Mouse (Mus musculus) ES-Bruce4 (cell line): ENCODE measurements around the gene Rpl24. TPM values are rescaled to one million over a fixed set of nuclear protein-coding genes. Genes with fewer than 3 reads are reported as not detected.

ENCODE experiments used
- H3K27ac ChIP-seq: 2 replicates; pipeline ENCODE4 v1.5.1; 2012; ENCODE audit warnings: low read length, inconsistent platforms; ENCODE audit not compliant: insufficient read depth
- H3K27me3 ChIP-seq: 2 replicates; pipeline ENCODE4 v1.6.1; 2012; ENCODE audit warnings: mild to moderate bottlenecking, low read length, inconsistent platforms; ENCODE audit not compliant: control insufficient read depth, poor library complexity, insufficient read depth, severe bottlenecking
- H3K36me3 ChIP-seq: 2 replicates; pipeline ENCODE4 v1.6.1; 2012; ENCODE audit warnings: inconsistent platforms, mild to moderate bottlenecking, low read length, moderate library complexity; ENCODE audit not compliant: control insufficient read depth, poor library complexity, insufficient read depth, severe bottlenecking
- H3K4me1 ChIP-seq: one replicate; pipeline ENCODE4 v1.8.1; 2011; ENCODE audit warnings: low read length; ENCODE audit not compliant: control insufficient read depth, insufficient read depth
- H3K4me3 ChIP-seq: 2 replicates; pipeline ENCODE4 v1.5.1; 2011; ENCODE audit warnings: low read depth, mild to moderate bottlenecking, low read length
- H3K9ac ChIP-seq: 2 replicates; pipeline ENCODE4 v1.6.1; 2012; ENCODE audit warnings: low read depth, mild to moderate bottlenecking, inconsistent platforms; ENCODE audit not compliant: poor library complexity, severe bottlenecking
- H3K9me3 ChIP-seq: replicated peaks from 2 replicates; pipeline ENCODE4 v1.6.1; 2012; ENCODE audit warnings: mild to moderate bottlenecking, low read length, inconsistent platforms; ENCODE audit not compliant: control insufficient read depth, poor library complexity, insufficient read depth, severe bottlenecking
- CTCF ChIP-seq: IDR thresholded peaks from one replicate; pipeline ENCODE4 v1.8.1; 2011; ENCODE audit warnings: low read depth, low read length
- EP300 ChIP-seq: IDR thresholded peaks from 2 replicates; pipeline ENCODE4 v1.6.1; 2011; ENCODE audit warnings: low read depth, low read length; ENCODE audit not compliant: insufficient read depth
- POLR2A ChIP-seq: IDR thresholded peaks from one replicate; pipeline ENCODE4 v1.8.1; 2011; ENCODE audit warnings: low read length; ENCODE audit not compliant: insufficient read depth
- polyA plus RNA-seq: library from polyadenylated mRNA; stranded (reverse); fragments of >200 nt; gene quantifications from 2 replicates; pipeline ENCODE4 v1.2.4, GENCODE M21; 2011; ENCODE audit warnings: low read depth; ENCODE audit not compliant: missing spikeins, insufficient read depth, insufficient read length

The Rpl24 gene
- polyA plus RNA-seq, 1 experiment, result 1,799 TPM

- Histone ChIP-seq H3K4me1 (no peaks in the 10 kb centered on the region), H3K36me3 (peaks cover 32% of the 10 kb centered on the region), H3K27me3 (no peaks in the 10 kb centered on the region), H3K9ac (no peak overlapping the region), H3K9me3 (no peaks in the 10 kb centered on the region), H3K4me3 (no peak overlapping the region), H3K27ac (no peak overlapping the region)
- TF ChIP-seq EP300 (no peak), POLR2A (no peak), CTCF (no peak)
These were observed 40.7 kb downstream of the Rpl24 start for GRCm38 (mm10) chr16:56006798-56007197.

GRCm38 (mm10) chr16:56008862-56009261, 42.8 kb downstream of the Rpl24 start:
- H3K27ac ChIP-seq, result no peak overlapping the region
- peaks cover 26% of the 10 kb centered on the region for H3K36me3 ChIP-seq
- no peaks in the 10 kb centered on the region for H3K9me3 ChIP-seq
- H3K4me1 ChIP-seq, result no peaks in the 10 kb centered on the region
- no peak overlapping the region for H3K4me3 ChIP-seq
- H3K27me3 ChIP-seq, result no peaks in the 10 kb centered on the region
- no peak overlapping the region for H3K9ac ChIP-seq
- TF ChIP-seq CTCF, result no peak
- no peak for TF ChIP-seq POLR2A
- TF ChIP-seq EP300, result no peak

GRCm38 (mm10) chr16:56012789-56013743, 47.0 kb downstream of the Rpl24 start:
- Histone ChIP-seq H3K36me3 (peaks cover 10% of the 10 kb centered on the region), H3K27ac (peak overlapping the region; percentile 6; the same call in 1 of the 2 replicates), H3K27me3 (no peaks in the 10 kb centered on the region), H3K9ac (no peak overlapping the region), H3K4me3 (no peak overlapping the region), H3K4me1 (no peaks in the 10 kb centered on the region), H3K9me3 (no peaks in the 10 kb centered on the region)
- no peak for TF ChIP-seq EP300
- no peak for TF ChIP-seq POLR2A
- no peak for TF ChIP-seq CTCF

- H3K9me3 ChIP-seq, result no peaks in the 10 kb centered on the region
- no peaks in the 10 kb centered on the region for H3K4me1 ChIP-seq
- H3K27me3 ChIP-seq, result no peaks in the 10 kb centered on the region
- TF ChIP-seq POLR2A, result no peak
- no peak overlapping the region for H3K27ac ChIP-seq
- peaks cover 20% of the 10 kb centered on the region for H3K36me3 ChIP-seq
- H3K9ac ChIP-seq, result no peak overlapping the region
- no peak overlapping the region for H3K4me3 ChIP-seq
These were observed 48.0 kb downstream of the Rpl24 start for GRCm38 (mm10) chr16:56014076-56014475.

GRCm38 (mm10) chr16:56019660-56020059, 53.6 kb downstream of the Rpl24 start:
- Histone ChIP-seq H3K4me1 (no peaks in the 10 kb centered on the region), H3K27me3 (no peaks in the 10 kb centered on the region), H3K27ac (no peak overlapping the region), H3K36me3 (peaks cover 45% of the 10 kb centered on the region), H3K9me3 (no peaks in the 10 kb centered on the region), H3K9ac (no peak overlapping the region), H3K4me3 (no peak overlapping the region)
- TF ChIP-seq CTCF, result no peak
- TF ChIP-seq POLR2A, result no peak
- TF ChIP-seq EP300, result no peak

Other genes starting within 250 kb of the Rpl24 start
- gene Nfkbiz, start 127.4 kb upstream of the Rpl24 start, polyA plus RNA-seq, result 6.0 and 6.1 TPM in 2 replicates
- 4.3 and 4.5 TPM in 2 replicates for gene Nxpe3, start 71.0 kb upstream of the Rpl24 start, polyA plus RNA-seq
- 14.6 and 20.6 TPM in 2 replicates for gene Cep97, start 31.4 kb upstream of the Rpl24 start, polyA plus RNA-seq
- gene Zbtb11, start 7.6 kb downstream of the Rpl24 start, polyA plus RNA-seq, result 19.6 and 20.5 TPM in 2 replicates
- gene Pcnp, start 63.5 kb downstream of the Rpl24 start, polyA plus RNA-seq, result 248 and 256 TPM in 2 replicates
- 24.3 and 25.3 TPM in 2 replicates for gene Trmt10c, start 71.5 kb downstream of the Rpl24 start, polyA plus RNA-seq
- gene Senp7, start 82.1 kb downstream of the Rpl24 start, polyA plus RNA-seq, result 18.8 and 24.4 TPM in 2 replicates
- gene Impg2, start 238.0 kb downstream of the Rpl24 start, polyA plus RNA-seq, result 0.18 and 0.20 TPM in 2 replicates